Mouse (Mus musculus) small intestine, adult 2 months (tissue): ENCODE results near the gene Gpr158. TPM values are rescaled to one million over a fixed set of nuclear protein-coding genes. Genes with fewer than 3 reads are reported as not detected.

Source experiments
- H3K27ac ChIP-seq: fragments of 200-500 bp; 2 replicates; pipeline ENCODE4 v1.5.1; 2012; ENCODE audit warnings: low read depth, low read length, control low read depth, inconsistent platforms; ENCODE audit not compliant: insufficient read depth
- H3K27me3 ChIP-seq: fragments of 200-500 bp; 2 replicates; pipeline ENCODE4 v1.6.1; 2012; ENCODE audit warnings: mild to moderate bottlenecking, moderate library complexity, low read length, inconsistent platforms; ENCODE audit not compliant: control insufficient read depth, insufficient read depth
- H3K36me3 ChIP-seq: fragments of 200-500 bp; 2 replicates; pipeline ENCODE4 v1.6.1; 2012; ENCODE audit warnings: mild to moderate bottlenecking, low read length, control low read depth, inconsistent platforms; ENCODE audit not compliant: control insufficient read depth, insufficient read depth
- H3K4me1 ChIP-seq: fragments of 200-500 bp; 2 replicates; pipeline ENCODE4 v1.6.1; 2012; ENCODE audit warnings: low read length, inconsistent platforms, mixed read lengths; ENCODE audit not compliant: control insufficient read depth, insufficient read depth, insufficient read length
- H3K4me3 ChIP-seq: fragments of 200-500 bp; 2 replicates; pipeline ENCODE4 v1.5.1; 2012; ENCODE audit warnings: low read depth, mild to moderate bottlenecking, control low read depth, inconsistent platforms, low read length, moderate library complexity
- CTCF ChIP-seq: fragments of 200-500 bp; IDR thresholded peaks from 2 replicates; pipeline ENCODE4 v1.5.1; 2012; ENCODE audit warnings: low read depth, mild to moderate bottlenecking, control low read depth, inconsistent platforms, low read length, moderate library complexity, mixed read lengths; ENCODE audit not compliant: insufficient replicate concordance, insufficient read length; ENCODE audit errors: extremely low read depth
- POLR2A ChIP-seq: fragments of 200-500 bp; IDR thresholded peaks from 2 replicates; pipeline ENCODE4 v1.6.1; 2012; ENCODE audit warnings: low read depth, mild to moderate bottlenecking, control low read depth, inconsistent platforms, low read length, moderate library complexity
- WGBS: fragments of 180-500 bp; shearing (Covaris S2); methylation state at CpG from one replicate; pipeline ENCODE4 v1.1.7; 2018; 5-methylcytosine and 5-hydroxymethylcytosine counted together
- polyA plus RNA-seq: library from polyadenylated mRNA; depleted of rRNA; stranded (reverse); fragments of >200 nt; gene quantifications from 2 replicates; pipeline ENCODE4 v1.2.3, GENCODE M21; 2012; rRNA removed

The Gpr158 gene
- polyA plus RNA-seq, 1 experiment = not detected

DNA sequence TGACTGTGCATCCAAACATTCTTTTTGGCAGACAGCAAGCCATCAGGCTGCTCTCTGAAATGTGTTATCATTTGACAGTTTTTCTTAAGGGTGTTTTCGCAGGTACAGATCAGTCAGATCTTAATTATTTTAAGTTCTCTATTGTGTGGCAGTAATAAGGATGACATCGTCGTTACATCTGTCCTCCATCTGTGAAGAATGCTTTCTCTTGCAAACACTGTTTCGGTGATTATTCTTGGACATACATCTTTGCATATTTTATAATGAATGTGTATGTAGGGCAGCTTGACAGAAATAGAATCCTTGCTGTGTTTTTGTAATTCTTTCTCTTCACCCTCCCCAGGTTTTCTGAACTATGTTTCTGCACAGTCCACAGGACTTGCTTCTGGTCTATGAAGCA, 360.7 kb downstream of the Gpr158 start:
- H3K27ac ChIP-seq = no peak overlapping the region
- H3K36me3 ChIP-seq = no peaks in the 10 kb centered on the region
- WGBS = 84% methylated on average over 4 of the region's 4 CpGs
- TF ChIP-seq CTCF (no peak), POLR2A (no peak)
- no peak overlapping the region for H3K4me3 ChIP-seq
- H3K4me1 ChIP-seq = no peaks in the 10 kb centered on the region
- H3K27me3 ChIP-seq = no peaks in the 10 kb centered on the region

DNA sequence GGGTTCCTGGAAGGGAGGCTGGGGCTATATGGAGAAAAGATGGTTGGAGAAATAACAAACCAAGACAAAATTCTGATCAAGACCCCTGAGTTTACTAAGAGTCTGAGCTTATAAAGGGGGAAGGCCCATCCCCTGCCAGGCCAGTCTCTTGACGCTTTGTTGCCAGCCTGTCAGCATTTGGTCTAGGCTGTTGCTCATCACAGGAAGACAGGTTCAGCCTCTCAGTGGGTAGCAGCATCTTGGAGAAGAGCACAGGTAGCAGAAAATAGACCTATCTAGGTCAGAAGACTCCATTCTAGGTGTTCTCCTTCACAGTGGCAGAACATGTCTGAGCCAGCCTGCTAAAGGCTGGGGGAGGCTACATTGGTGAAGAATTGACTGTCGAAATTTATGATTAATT, 416.4 kb downstream of the Gpr158 start:
- no peak for TF ChIP-seq POLR2A
- TF ChIP-seq CTCF = no peak
- Histone ChIP-seq H3K4me3 (no peak overlapping the region), H3K36me3 (no peaks in the 10 kb centered on the region), H3K27me3 (no peaks in the 10 kb centered on the region), H3K27ac (no peak overlapping the region), H3K4me1 (no peaks in the 10 kb centered on the region)
- WGBS = 81% methylated on average over 2 of the region's 2 CpGs

DNA sequence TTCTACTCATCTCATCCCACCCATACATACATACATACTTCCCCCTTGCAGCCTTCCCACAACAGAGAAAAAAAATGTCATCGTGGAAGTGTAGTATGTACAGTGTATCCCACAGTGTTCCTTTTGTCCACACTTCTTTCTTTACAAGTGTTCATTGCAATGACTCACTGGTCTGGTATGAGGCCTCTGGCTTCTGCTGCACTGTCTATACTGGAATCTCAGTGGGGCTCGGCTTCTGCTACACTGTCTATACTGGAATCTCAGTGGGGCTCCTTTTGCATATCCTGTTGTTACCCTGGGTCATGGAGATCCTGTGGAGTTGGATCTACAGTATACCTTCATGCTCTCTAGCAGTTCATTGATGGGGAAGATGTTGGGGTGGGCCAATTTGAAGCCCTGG, 425.8 kb downstream of the Gpr158 start:
- 77% methylated on average over 2 of the region's 2 CpGs for WGBS
- H3K4me1 ChIP-seq = no peaks in the 10 kb centered on the region

DNA sequence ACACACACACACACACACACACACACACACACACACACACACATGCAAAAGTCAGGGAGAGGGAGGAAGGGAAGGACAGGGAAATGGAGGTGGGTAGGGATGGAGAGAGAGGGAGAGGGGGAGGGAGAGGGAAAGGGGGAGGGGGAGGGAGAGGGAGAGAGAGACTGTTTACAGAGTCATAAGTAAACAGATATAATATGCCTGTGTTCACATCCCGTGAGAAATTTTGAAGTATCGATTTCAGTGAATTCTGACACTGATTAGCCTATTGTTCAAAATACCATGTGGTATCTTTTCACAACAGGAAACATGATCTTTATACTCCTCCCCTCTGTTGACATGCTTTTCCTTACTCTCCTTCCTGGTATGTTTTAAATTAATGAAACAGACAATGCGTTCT, 432.3 kb downstream of the Gpr158 start:
- no peaks in the 10 kb centered on the region for H3K36me3 ChIP-seq
- H3K27me3 ChIP-seq = no peaks in the 10 kb centered on the region
- no peak overlapping the region for H3K4me3 ChIP-seq
- WGBS = 45% methylated on average over 3 of the region's 3 CpGs
- TF ChIP-seq CTCF = no peak
- TF ChIP-seq POLR2A = no peak
- H3K4me1 ChIP-seq = no peaks in the 10 kb centered on the region
- H3K27ac ChIP-seq = no peak overlapping the region

More for the DNA sequence above, 425.8 kb downstream of the Gpr158 start:
- Histone ChIP-seq H3K27me3 (no peaks in the 10 kb centered on the region), H3K36me3 (no peaks in the 10 kb centered on the region), H3K27ac (no peak overlapping the region), H3K4me3 (no peak overlapping the region)
- TF ChIP-seq CTCF = no peak
- no peak for TF ChIP-seq POLR2A

DNA sequence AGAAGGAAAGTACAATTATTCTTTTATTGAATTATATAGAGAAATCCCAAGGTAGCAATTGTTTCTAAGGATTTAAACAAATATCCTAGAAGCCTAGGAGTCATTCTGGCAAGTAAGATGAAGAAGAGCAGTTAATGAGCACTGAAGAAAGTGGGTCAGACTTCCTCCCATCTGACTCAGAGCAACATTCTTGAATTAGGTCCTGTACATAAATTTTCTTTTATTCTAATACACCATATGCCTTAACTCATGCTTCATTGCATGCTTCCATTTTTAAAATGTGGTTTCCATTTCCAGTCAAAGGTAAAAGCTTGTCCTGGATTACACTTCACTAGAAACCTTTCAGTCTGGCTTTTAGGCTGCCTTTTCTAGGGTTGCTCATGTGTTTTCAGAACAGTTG, 432.7 kb downstream of the Gpr158 start:
- no peak overlapping the region for H3K4me3 ChIP-seq
- H3K4me1 ChIP-seq = no peaks in the 10 kb centered on the region
- H3K27ac ChIP-seq = no peak overlapping the region
- no peaks in the 10 kb centered on the region for H3K27me3 ChIP-seq
- H3K36me3 ChIP-seq = no peaks in the 10 kb centered on the region
- TF ChIP-seq CTCF (no peak), POLR2A (no peak)

DNA sequence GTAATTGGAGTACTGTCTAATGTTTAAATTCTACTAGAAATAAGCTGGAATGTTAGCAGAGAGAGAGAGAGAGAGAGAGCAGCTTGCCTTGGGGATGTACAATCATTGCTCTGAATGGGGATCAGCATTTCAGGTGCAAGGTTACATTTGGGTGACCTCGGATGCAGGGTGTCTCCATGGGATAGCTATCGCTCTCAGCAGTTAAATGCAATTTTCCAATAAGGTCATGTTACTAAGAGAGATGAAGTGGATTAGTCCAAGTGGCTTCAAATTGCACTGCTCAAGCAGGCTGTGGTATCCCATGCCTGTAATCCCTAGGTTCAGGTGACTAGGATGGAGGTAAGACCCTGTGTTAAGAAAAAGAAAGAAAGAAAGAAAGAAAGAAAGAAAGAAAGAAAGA, 441.2 kb downstream of the Gpr158 start:
- WGBS = 81% methylated on average over 2 of the region's 2 CpGs
- TF ChIP-seq POLR2A (no peak), CTCF (no peak)
- Histone ChIP-seq H3K27ac (no peak overlapping the region), H3K4me3 (no peak overlapping the region), H3K27me3 (no peaks in the 10 kb centered on the region), H3K36me3 (no peaks in the 10 kb centered on the region), H3K4me1 (no peaks in the 10 kb centered on the region)

DNA sequence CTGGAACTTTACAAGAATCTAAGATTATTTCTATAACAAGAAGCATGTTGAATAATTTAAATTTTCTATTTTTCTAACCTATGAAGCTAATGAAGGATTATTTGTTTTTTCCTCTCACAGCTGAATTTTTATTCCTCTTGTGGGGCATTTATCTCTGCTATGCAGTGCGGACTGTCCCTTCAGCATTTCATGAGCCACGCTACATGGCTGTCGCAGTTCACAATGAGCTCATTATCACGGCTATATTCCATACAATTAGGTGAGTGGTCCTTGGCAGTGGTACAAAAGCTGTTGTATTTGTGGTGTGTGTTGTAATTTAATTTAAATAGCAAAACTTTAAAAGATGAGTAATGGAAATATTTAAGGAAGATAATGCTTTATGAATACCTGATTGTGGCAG, 443.1 kb downstream of the Gpr158 start:
- TF ChIP-seq POLR2A = no peak
- TF ChIP-seq CTCF = no peak
- Histone ChIP-seq H3K27me3 (no peaks in the 10 kb centered on the region), H3K36me3 (no peaks in the 10 kb centered on the region), H3K4me1 (no peaks in the 10 kb centered on the region), H3K27ac (no peak overlapping the region), H3K4me3 (no peak overlapping the region)
- WGBS = 87% methylated on average over 4 of the region's 4 CpGs

DNA sequence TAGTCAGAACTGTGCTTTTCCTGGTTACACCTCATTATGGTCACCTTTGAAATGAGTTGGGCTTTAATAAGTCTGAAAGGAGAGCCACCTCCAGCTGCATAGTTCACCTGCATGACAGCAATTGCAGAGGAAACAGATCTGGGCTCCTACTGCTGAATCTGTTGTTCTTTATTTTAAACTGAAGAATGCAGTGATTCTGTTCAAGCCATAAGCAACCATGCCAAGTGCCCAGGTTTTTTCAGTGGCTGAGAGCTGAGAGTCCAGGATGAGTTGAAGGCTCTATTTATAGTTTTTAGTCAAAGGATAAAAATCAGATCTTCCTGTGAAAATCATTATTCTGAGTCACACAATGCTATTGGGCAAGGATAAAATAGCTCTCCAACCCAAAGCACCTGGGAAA, 496.7 kb downstream of the Gpr158 start:
- Histone ChIP-seq H3K27me3 (no peaks in the 10 kb centered on the region), H3K4me3 (no peak overlapping the region), H3K36me3 (no peaks in the 10 kb centered on the region), H3K27ac (no peak overlapping the region), H3K4me1 (no peaks in the 10 kb centered on the region)
- TF ChIP-seq POLR2A = no peak
- no peak for TF ChIP-seq CTCF

Other genes with a start within 250 kb of the Gpr158 start
- gene Enkur, start 162.2 kb upstream of the Gpr158 start, polyA plus RNA-seq = 0.09 TPM in 1 of 2 replicates, not detected in the other
- 0.98 and 2.4 TPM in 2 replicates for gene Thnsl1, start 161.8 kb upstream of the Gpr158 start, polyA plus RNA-seq